Mouse (Mus musculus): ENCODE data around the gene Dlx4.

Dlx4 gene

GRCm38 (mm10) chr11:95142980-95143575, 3.0 kb downstream of the Dlx4 start:
- no peak for DNase-seq (ENCODE audit: low read depth, low spot score)

- no peak for DNase-seq (ENCODE audit: low read depth, low spot score)
Measured at GRCm38 (mm10) chr11:95142258-95142657, 3.8 kb downstream of the Dlx4 start.

GRCm38 (mm10) chr11:95139871-95140270, 6.2 kb downstream of the Dlx4 start:
- DNase-seq (ENCODE audit: low read depth, low spot score): no peak

GRCm38 (mm10) chr11:95137281-95137680, 8.8 kb downstream of the Dlx4 start:
- no peak for DNase-seq (ENCODE audit: low read depth, low spot score)

GRCm38 (mm10) chr11:95133321-95133720, 12.7 kb downstream of the Dlx4 start:
- peak; percentile 30 for DNase-seq (ENCODE audit: low read depth, low spot score)

- DNase-seq (ENCODE audit: low read depth, low spot score): no peak
Measured at GRCm38 (mm10) chr11:95130668-95131252, 15.3 kb downstream of the Dlx4 start.

GRCm38 (mm10) chr11:95128359-95128758, 17.7 kb downstream of the Dlx4 start:
- no peak for DNase-seq (ENCODE audit: low read depth, low spot score)

GRCm38 (mm10) chr11:95126272-95127245, 19.5 kb downstream of the Dlx4 start:
- DNase-seq (ENCODE audit: low read depth, low spot score): no peak

GRCm38 (mm10) chr11:95125366-95125948, 20.6 kb downstream of the Dlx4 start:
- no peak for DNase-seq (ENCODE audit: low read depth, low spot score)

- DNase-seq (ENCODE audit: low read depth, low spot score): no peak
Measured at GRCm38 (mm10) chr11:95122100-95122489, 24.0 kb downstream of the Dlx4 start.

- no peak for DNase-seq (ENCODE audit: low read depth, low spot score)
Measured at GRCm38 (mm10) chr11:95121161-95122099, 24.6 kb downstream of the Dlx4 start.

GRCm38 (mm10) chr11:95120633-95121020, 25.4 kb downstream of the Dlx4 start:
- no peak for DNase-seq (ENCODE audit: low read depth, low spot score)

- DNase-seq (ENCODE audit: low read depth, low spot score): no peak
Measured at GRCm38 (mm10) chr11:95119990-95120632, 26.0 kb downstream of the Dlx4 start, which contains the start of gene Dlx3. Dlx3 (plus strand) TSS chr11:95120119.

- DNase-seq (ENCODE audit: low read depth, low spot score): peak; percentile 53
Measured at GRCm38 (mm10) chr11:95118505-95118904, 27.6 kb downstream of the Dlx4 start.

- DNase-seq (ENCODE audit: low read depth, low spot score): peak; percentile 86
Measured at GRCm38 (mm10) chr11:95117030-95117429, 29.0 kb downstream of the Dlx4 start.

GRCm38 (mm10) chr11:95110081-95110480, 36.0 kb downstream of the Dlx4 start:
- no peak for DNase-seq (ENCODE audit: low read depth, low spot score)

GRCm38 (mm10) chr11:95109000-95109399, 37.1 kb downstream of the Dlx4 start:
- no peak for DNase-seq (ENCODE audit: low read depth, low spot score)

- peak; percentile 78 for DNase-seq (ENCODE audit: low read depth, low spot score)
Measured at GRCm38 (mm10) chr11:95106440-95107236, 39.4 kb downstream of the Dlx4 start.

GRCm38 (mm10) chr11:95105274-95105874, 40.7 kb downstream of the Dlx4 start:
- no peak for DNase-seq (ENCODE audit: low read depth, low spot score)
